Mouse (Mus musculus) G1E (cell line): ENCODE results near the gene Klhl21.

Source experiments
- CTCF ChIP-seq: IDR thresholded peaks from 2 replicates; pipeline ENCODE4 v1.5.1; 2012; ENCODE audit warnings: low read depth, low read length, inconsistent platforms, mixed read lengths
- GATA1 ChIP-seq: IDR thresholded peaks from 2 replicates; pipeline ENCODE4 v1.6.1; 2012; ENCODE audit warnings: borderline replicate concordance, low read length, inconsistent platforms, mixed read lengths
- GATA2 ChIP-seq: IDR thresholded peaks from 2 replicates; pipeline ENCODE4 v1.6.1; 2012; ENCODE audit warnings: low read depth, low read length, inconsistent platforms, borderline replicate concordance
- POLR2AphosphoS5 ChIP-seq: IDR thresholded peaks from 2 replicates; pipeline ENCODE4 v1.6.1; 2012; ENCODE audit warnings: low read depth, low read length, inconsistent platforms; ENCODE audit not compliant: insufficient replicate concordance

DNA sequence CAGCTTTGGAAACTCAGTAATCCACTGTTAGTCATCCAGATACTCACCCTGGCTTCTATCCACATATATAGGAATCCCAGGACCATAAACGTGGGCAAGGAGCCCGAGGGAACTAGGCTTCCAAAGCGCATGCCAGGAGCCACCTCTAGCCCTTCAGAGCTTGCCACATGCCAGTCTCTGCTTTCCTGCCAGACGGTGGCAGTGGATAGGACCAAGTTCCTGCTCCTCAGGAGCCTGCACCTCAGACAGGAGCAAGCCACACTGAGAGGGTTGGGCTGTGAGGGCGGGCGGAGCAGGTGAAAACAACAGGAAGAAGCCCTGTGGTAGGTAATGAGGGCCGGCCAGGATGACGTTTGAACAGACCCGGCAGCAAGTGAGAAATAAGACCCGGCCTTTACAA lies 22.7 kb upstream of the Klhl21 start:
- TF ChIP-seq CTCF = no peak
- no peak for TF ChIP-seq GATA1
- TF ChIP-seq POLR2AphosphoS5 = no peak
- no peak for TF ChIP-seq GATA2
